18 mouse cellular contexts compared by ENCODE assay signal in genomic region chr3:96199731-96200130, GRCm38 (mm10). TPM values are rescaled to one million over a fixed set of nuclear protein-coding genes. Genes with fewer than 3 reads are reported as not detected.
"Had no signal": no experiment of that assay in that cellular context is flagged by ENCODE, and none has a peak within 500 bp of the region (broad histone marks: within the 10 kb centered on the region; RNA-seq: fewer than 3 reads in every experiment).

No protein-coding gene starts in this region.

- ATAC-seq: intestine, postnatal 0 days had no signal

- DNase-seq: kidney, adult 2 months; kidney, postnatal 25 days; layer of hippocampus, postnatal 36 days; liver, embryonic 13.5 days; lung, adult 2 months; lung, postnatal 14 days; lung, postnatal 4 days; midbrain, embryonic 14.5 days; retina, postnatal 1 day; right cerebral cortex, postnatal 25 days; thymus, postnatal 14 days; thymus, postnatal 4 days had no signal

- H3K27me3 ChIP-seq: liver, embryonic 13.5 days; neural tube, embryonic 12.5 days; neural tube, embryonic 15.5 days; stomach, embryonic 15.5 days had no signal

- H3K9me3 ChIP-seq: neural tube, embryonic 12.5 days; neural tube, embryonic 15.5 days; stomach, embryonic 15.5 days had no signal

- H3K9ac ChIP-seq: liver, embryonic 13.5 days; neural tube, embryonic 12.5 days; neural tube, embryonic 15.5 days; stomach, embryonic 15.5 days had no signal

- H3K36me3 ChIP-seq: neural tube, embryonic 12.5 days; stomach, embryonic 15.5 days had no signal

- H3K27ac ChIP-seq: kidney, postnatal 0 days; left cerebral cortex, adult 2 months; liver, embryonic 13.5 days; neural tube, embryonic 12.5 days; neural tube, embryonic 15.5 days; stomach, embryonic 15.5 days had no signal

- H3K4me3 ChIP-seq: left cerebral cortex, adult 2 months; liver, embryonic 13.5 days; neural tube, embryonic 12.5 days; neural tube, embryonic 15.5 days; stomach, embryonic 15.5 days had no signal

RNA-seq across cellular contexts. Expression of gene Hist2h2ab, which starts 19.9 kb away (rescaled TPM):
- polyA plus RNA-seq: intestine, postnatal 0 days; kidney, postnatal 0 days; midbrain, embryonic 14.5 days; neural tube, embryonic 15.5 days; stomach, embryonic 15.5 days had no signal
